Comparison of ENCODE assay signal across 23 mouse cellular contexts in genomic region chr1:92978645-92979044, GRCm38 (mm10). TPM values are rescaled to one million over a fixed set of nuclear protein-coding genes. Genes with fewer than 3 reads are reported as not detected.
DNase-seq lines count a peak whose midpoint lies in the region; ATAC-seq and TF ChIP-seq lines count a peak whose summit lies in the region.
"Had no signal": no experiment of that assay in that cellular context is flagged by ENCODE, and none has a peak within 500 bp of the region (broad histone marks: within the 10 kb centered on the region; RNA-seq: fewer than 3 reads in every experiment).

No protein-coding gene starts in this region.

- peak overlapping the region; percentile 41 for H3K4me2 ChIP-seq in heart, embryonic 14.5 days (ENCODE audit: low read length)
- H3K4me2 ChIP-seq: hindbrain, embryonic 12.5 days; midbrain, embryonic 11.5 days had no signal

- DNase-seq in adrenal gland, adult 2 months: peak; percentile 40
- no peak for DNase-seq in adrenal gland, adult 8-10 months
- DNase-seq in heart, postnatal 14 days: no peak
- DNase-seq in ZHBTc4 (ENCODE audit: low read depth, low spot score): peak; percentile 81
- DNase-seq in embryo, embryonic 9.5 days (ENCODE audit: extremely low spot score): no peak
- no peak for DNase-seq in natural killer cell, adult 2 months (ENCODE audit: low spot score in 2 of 2)
- DNase-seq: cerebellum, postnatal 25 days; right cerebral cortex, adult 18-20 months; thymus, adult 18-20 months had no signal

- H3K4me3 ChIP-seq in heart, embryonic 14.5 days (ENCODE audit: control insufficient read depth in 1 of 2, insufficient read depth in 1 of 2, low read depth in 1 of 2, low read length in 2 of 2): no peak overlapping the region
- H3K4me3 ChIP-seq in C2C12 (ENCODE audit: insufficient read depth, poor library complexity, severe bottlenecking): no peak overlapping the region
- H3K4me3 ChIP-seq: hindbrain, embryonic 12.5 days had no signal

- H3K79me2 ChIP-seq in C2C12 (ENCODE audit: control insufficient read depth, insufficient read depth): no peaks in the 10 kb centered on the region

- ATAC-seq in heart, embryonic 14.5 days (ENCODE audit: insufficient number of reproducible peaks, insufficient read depth, low FRiP score, low read depth): no peak
- ATAC-seq: intestine, postnatal 0 days had no signal

- WGBS in heart, embryonic 14.5 days: 29% methylated on average over 7 of the region's 7 CpGs

- no peaks in the 10 kb centered on the region for H3K79me3 ChIP-seq in C2C12 (ENCODE audit: low read depth)

- no peak overlapping the region for H3ac ChIP-seq in C2C12 (ENCODE audit: control insufficient read depth, insufficient read length, low read depth)

- no peak for TF ChIP-seq CTCF in C2C12 (IDR thresholded peaks at IDR 0.05; ENCODE audit: control insufficient read depth, insufficient read depth, insufficient read length)

- no peaks in the 10 kb centered on the region for H3K36me3 ChIP-seq in heart, embryonic 14.5 days (ENCODE audit: control insufficient read depth, insufficient read depth, low read length)
- no peaks in the 10 kb centered on the region for H3K36me3 ChIP-seq in C2C12 (ENCODE audit: control insufficient read depth, insufficient read depth)
- H3K36me3 ChIP-seq: G1E; hindbrain, embryonic 12.5 days had no signal

- H3K4me1 ChIP-seq in heart, embryonic 14.5 days (ENCODE audit: control insufficient read depth in 2 of 2, insufficient read depth in 2 of 2, low read length in 2 of 2): peaks cover 22 to 31% of the 10 kb centered on the region in 2 experiments

- intact Hi-C loops in heart, postnatal 14 days (cut with DNase I): no loop called here

- H3K9ac ChIP-seq in heart, embryonic 14.5 days (ENCODE audit: low read length): peak overlapping the region; percentile 21; the same call in 1 of the 2 replicates
- H3K9ac ChIP-seq: hindbrain, embryonic 12.5 days had no signal

- no peaks in the 10 kb centered on the region for H3K27me3 ChIP-seq in heart, embryonic 14.5 days (ENCODE audit: control insufficient read depth, insufficient read depth, low read length)
- peaks cover 4% of the 10 kb centered on the region for H3K27me3 ChIP-seq in C2C12 (ENCODE audit: control insufficient read depth, insufficient read depth, insufficient read length)
- H3K27me3 ChIP-seq: hindbrain, embryonic 12.5 days had no signal

- no peaks in the 10 kb centered on the region for H3K9me3 ChIP-seq in heart, embryonic 14.5 days (ENCODE audit: control insufficient read depth, low read length)
- H3K9me3 ChIP-seq: G1E; hindbrain, embryonic 12.5 days had no signal

- no peak overlapping the region for H3K27ac ChIP-seq in heart, embryonic 14.5 days (replicated peaks in 1 of 2; ENCODE audit: control insufficient read depth in 1 of 2, insufficient read depth in 1 of 2, low read depth in 2 of 2, low read length in 2 of 2)
- H3K27ac ChIP-seq: hindbrain, embryonic 12.5 days; kidney, postnatal 0 days had no signal

TF ChIP-seq in C2C12, 6 proteins besides CTCF, POLR2A, EP300 and RAD21:
- no peak for TF ChIP-seq USF1 (IDR thresholded peaks at IDR 0.05; ENCODE audit: low read depth)
- no peak for TF ChIP-seq CEBPB (IDR thresholded peaks at IDR 0.05; ENCODE audit: low read depth)
- TF ChIP-seq MAX (IDR thresholded peaks at IDR 0.05): peak; percentile 20
- no peak for TF ChIP-seq MYOG (IDR thresholded peaks at IDR 0.05; ENCODE audit: control insufficient read depth, extremely low read depth, insufficient read length)

RNA-seq across cellular contexts. Expression of gene Aqp12, which starts 27.5 kb away (rescaled TPM):
- total RNA-seq in adrenal gland, adult 2 months (2021): under 1 TPM in 1 of 2 experiments, not detected in 1; 0.26 TPM
- polyA plus RNA-seq in adrenal gland, adult 2 months (2012; rRNA removed): not detected in 2 replicates
- under 1 TPM in 1 of 4 experiments, not detected in 3; 0.87 TPM for total RNA-seq in adrenal gland, adult 8-10 months (2022)
- 0.19 TPM in 1 of 2 replicates, not detected in the other for polyA plus RNA-seq in heart, embryonic 14.5 days (2014; fragmentation: Nextera tagmentation; extraction: Ambion mirVana)
- total RNA-seq in heart, postnatal 14 days (2021): not detected
- not detected for polyA plus RNA-seq in C2C12 (2012; fragmentation: generic; extraction: Trizol)
- total RNA-seq: G1E; gastrocnemius, postnatal 4 days; layer of hippocampus, adult 8-10 months; left cerebral cortex, adult 8-10 months had no signal
- polyA plus RNA-seq: embryonic facial prominence, embryonic 14.5 days; forebrain, embryonic 11.5 days; G1E; hindbrain, embryonic 12.5 days; kidney, postnatal 0 days; limb, embryonic 14.5 days; midbrain, embryonic 11.5 days; urinary bladder, adult 2 months had no signal

RNA-seq across cellular contexts. Expression of gene Gpr35, which starts 28.0 kb away (rescaled TPM):
- 1 to 10 TPM in 1 of 2 experiments, under 1 TPM in 1; 0.76 to 2.2 TPM for total RNA-seq in adrenal gland, adult 2 months (2021)
- 1.2 and 2.1 TPM in 2 replicates for polyA plus RNA-seq in adrenal gland, adult 2 months (2012; rRNA removed)
- total RNA-seq in adrenal gland, adult 8-10 months (2022): 1 to 10 TPM in 1 of 4 experiments, under 1 TPM in 3; 0.58 to 1.8 (median 0.87) TPM
- 0.44 and 0.54 TPM in 2 replicates for polyA plus RNA-seq in heart, embryonic 14.5 days (2014; fragmentation: Nextera tagmentation; extraction: Ambion mirVana)
- total RNA-seq in heart, postnatal 14 days (2021): under 1 TPM; 0.48 to 0.61 TPM
- 0.13 TPM for polyA plus RNA-seq in C2C12 (2012; fragmentation: generic; extraction: Trizol)
- polyA plus RNA-seq: midbrain, embryonic 11.5 days had no signal

RNA-seq across cellular contexts. Expression of gene Capn10, which starts 44.5 kb away (rescaled TPM):
- total RNA-seq in adrenal gland, adult 2 months (2021): 10 to 100 TPM; 16.1 to 18.3 TPM
- 45.9 and 50.7 TPM in 2 replicates for polyA plus RNA-seq in adrenal gland, adult 2 months (2012; rRNA removed)
- total RNA-seq in adrenal gland, adult 8-10 months (2022): 10 to 100 TPM; 17.3 to 27.2 (median 24.3) TPM
- polyA plus RNA-seq in heart, embryonic 14.5 days (2014; fragmentation: Nextera tagmentation; extraction: Ambion mirVana): 15.7 and 16.9 TPM in 2 replicates
- total RNA-seq in heart, postnatal 14 days (2021): 1 to 10 TPM; 7.5 to 9.6 TPM
- polyA plus RNA-seq in C2C12 (2012; fragmentation: generic; extraction: Trizol): 19.8 TPM

Comparison
In these comparisons a context has a peak if more than half of its experiments do, and no peak if none do; other contexts are left out.
1. DNase-seq: peak in adrenal gland, adult 2 months (single experiment) and ZHBTc4 (single experiment); none in adrenal gland, adult 8-10 months (single experiment), heart, postnatal 14 days (0 of 2), embryo, embryonic 9.5 days (single experiment) and natural killer cell, adult 2 months (0 of 2).